Mouse (Mus musculus): ENCODE measurements around the gene Slc41a1.

Gene Slc41a1

GRCm38 (mm10) chr1:131886173-131886572 lies 58.9 kb downstream of the Slc41a1 start:
- in situ Hi-C loops (cut with MboI, MseI) = no loop called here

GRCm38 (mm10) chr1:131886641-131887040 lies 59.3 kb downstream of the Slc41a1 start:
- in situ Hi-C loops (cut with MboI, MseI) = no loop called here

- in situ Hi-C loops (cut with MboI, MseI) = no loop called here
Measured at GRCm38 (mm10) chr1:131890043-131890658, 62.9 kb downstream of the Slc41a1 start.

GRCm38 (mm10) chr1:131891436-131891835 lies 64.1 kb downstream of the Slc41a1 start:
- in situ Hi-C loops (cut with MboI, MseI) = no loop called here

All from T-helper 1 cell (primary cell).